Mouse (Mus musculus): ENCODE results near the gene Tnr.
A peak's percentile ranks its signal among the peaks of the same experiment; 100 is the strongest.
"Not testable (repeated sequence)": the region's sequence is repeated elsewhere in the genome, so short reads cannot be mapped to it uniquely, and the experiment has no call there.

Gene Tnr

DNA sequence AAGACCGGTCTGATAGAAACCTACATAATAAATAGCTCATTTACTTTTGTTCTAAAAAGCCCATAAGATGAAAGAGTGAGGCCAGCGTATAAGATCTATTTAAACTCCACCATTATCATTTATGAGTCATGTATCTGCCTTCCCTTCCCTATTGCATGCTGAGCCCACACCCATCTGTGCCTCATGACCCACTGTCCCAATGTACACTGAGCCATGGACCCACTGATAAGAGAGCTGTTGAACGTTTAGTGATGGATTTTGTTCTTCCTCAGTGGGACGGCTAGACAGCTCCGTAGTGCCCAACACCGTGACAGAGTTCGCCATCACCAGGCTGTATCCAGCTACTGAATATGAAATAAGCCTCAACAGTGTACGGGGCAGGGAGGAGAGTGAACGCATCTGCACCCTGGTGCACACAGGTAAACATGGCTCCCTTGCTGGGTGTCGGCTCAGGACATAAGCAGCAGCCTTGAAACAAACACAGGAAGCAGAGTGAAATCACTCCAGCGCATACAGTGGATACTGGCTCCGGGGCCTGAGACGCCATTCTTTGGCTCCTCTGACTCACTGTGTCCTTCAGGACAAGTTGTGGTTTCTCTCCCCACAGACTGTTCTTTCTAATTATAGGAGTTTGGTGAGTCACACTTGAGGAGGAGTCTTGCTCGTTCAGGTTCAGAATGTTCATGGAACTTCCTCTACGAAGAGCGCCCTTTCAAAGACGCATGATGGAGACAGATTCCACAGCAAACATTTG is 365.6 kb downstream of the Tnr start:
- no peak for DNase-seq

- no peak for DNase-seq
Observed at GRCm38 (mm10) chr1:159890524-159890923, 367.0 kb downstream of the Tnr start.

DNA sequence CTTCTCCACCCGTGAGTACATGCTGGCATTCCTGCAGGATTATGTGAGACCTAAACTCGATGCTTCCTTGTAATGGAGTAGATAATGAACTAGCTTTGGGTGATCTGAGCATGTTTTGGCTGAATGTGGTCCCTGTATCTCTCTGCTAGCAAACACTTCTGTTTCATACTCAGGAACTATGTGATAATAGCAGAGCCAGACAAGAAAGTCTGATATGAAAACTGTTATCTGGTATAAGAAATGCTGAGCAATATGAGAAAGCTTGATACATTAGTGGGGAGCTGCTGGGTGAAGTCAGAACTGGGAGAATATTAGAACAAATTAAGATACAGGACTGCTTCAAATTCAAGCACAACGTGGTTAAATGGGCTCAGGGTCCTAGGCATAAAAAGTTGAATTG is 371.5 kb downstream of the Tnr start:
- no peak for DNase-seq

DNA sequence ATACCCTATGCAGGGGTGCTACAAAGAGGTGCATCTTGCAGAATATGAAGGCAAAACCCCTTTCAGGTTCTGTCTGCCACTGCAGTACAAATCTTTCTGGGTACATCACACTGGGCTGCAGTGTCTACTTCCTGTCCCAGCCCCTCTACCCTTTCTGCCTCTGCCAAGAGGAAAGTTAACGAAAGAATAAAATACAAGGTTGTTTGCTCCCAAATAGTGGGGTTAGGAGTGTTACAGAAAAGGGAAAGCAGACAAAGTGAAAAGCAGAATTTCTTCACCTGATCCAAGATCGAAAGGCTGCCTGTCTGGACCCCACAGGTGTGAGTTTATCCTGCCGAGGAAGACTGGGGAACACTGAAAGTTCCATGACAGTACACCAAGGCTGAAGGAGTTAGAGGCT is 376.4 kb downstream of the Tnr start:
- DNase-seq = no peak

GRCm38 (mm10) chr1:159900639-159901038 is 377.1 kb downstream of the Tnr start:
- DNase-seq = no peak

DNA sequence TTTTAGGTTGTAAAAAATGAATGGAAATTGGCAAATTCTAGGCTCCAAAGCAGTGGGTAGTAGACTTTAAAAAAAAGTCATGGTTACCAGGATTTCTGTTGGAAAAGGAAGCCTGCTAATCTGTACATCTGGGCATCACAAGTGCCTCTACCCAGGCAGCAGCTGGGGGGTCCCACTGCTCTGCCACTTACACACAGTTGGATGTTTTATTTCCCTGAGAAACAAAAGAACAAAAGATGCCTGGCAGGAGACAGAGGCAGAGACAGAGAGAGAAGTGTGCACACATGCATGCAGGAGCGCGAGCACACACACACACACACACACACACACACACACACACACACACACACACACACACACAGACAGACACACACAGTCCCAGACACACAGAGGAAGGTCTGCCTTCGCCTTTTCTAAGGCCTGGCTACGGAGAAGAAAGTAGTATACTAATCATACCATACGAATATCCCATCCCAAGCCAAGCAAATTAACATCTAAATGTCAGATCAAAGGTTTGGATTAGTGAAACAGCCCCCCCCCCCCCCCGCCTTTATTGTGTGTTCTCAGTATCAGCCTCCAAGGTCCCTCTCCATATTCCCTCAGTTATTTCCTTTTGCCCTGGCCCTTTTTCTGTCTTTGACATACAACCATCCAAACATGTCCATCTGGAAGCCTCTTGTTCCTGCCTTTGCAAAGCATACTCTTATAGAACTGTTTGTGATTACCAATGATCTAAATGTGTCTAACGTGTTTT is 378.0 kb downstream of the Tnr start:
- DNase-seq = no peak

DNA sequence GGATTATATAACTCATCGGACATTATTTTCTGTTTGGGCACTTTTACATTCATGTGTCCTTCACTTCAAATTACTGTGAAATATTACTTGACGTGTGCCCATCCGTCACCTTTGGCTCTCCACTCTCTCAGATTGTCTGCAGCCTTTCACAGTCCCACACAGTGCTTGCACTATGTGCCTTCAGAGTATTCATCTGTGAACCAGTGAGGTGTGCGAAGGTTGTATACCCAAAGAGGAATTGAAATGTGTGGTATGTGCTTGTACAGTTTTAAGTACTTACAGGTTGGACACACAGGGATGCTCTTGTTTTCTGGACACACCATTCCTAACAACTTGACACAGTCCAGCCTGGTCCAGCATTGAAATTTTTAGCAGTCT is 378.5 kb downstream of the Tnr start:
- no peak for DNase-seq

DNA sequence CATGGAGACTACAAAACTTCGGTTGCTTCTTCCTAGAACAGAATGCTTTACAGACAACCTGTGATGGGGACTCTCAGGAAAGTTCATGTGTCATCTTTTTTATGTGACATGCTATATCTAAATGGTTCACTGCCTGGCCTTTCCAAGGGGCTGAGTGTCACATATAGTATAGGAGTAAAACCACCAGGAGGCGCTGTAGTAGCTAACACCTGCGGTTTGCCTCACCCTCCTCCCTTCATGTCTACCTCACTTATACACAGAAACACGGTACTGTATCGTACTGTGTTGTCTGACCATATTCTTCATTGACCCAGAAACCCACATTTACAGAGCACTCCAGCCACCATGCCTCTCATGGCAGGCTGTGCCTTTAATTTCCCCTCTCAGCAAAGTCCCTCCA is 387.4 kb downstream of the Tnr start:
- DNase-seq = peak; percentile 56

GRCm38 (mm10) chr1:159914726-159915125 is 391.2 kb downstream of the Tnr start:
- no peak for DNase-seq

DNA sequence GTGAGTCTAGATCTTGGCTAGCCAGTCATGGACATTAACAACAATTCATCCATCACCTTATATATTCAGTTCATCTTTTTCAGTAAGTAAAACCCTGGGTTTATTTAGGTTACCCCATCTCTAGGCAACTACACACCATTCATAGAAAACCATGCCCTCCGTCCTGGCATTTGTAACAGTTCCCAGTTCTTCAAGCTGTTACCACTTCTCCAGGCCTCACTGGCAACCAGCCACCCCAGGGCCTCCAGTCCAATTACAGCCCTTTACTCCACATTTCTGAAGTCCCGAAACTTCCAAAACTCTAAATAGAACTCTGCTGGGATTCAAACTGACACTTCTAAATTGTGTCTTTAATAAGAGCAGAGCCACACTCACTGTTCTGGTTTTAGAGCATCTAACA is 397.0 kb downstream of the Tnr start:
- no peak for DNase-seq

DNA sequence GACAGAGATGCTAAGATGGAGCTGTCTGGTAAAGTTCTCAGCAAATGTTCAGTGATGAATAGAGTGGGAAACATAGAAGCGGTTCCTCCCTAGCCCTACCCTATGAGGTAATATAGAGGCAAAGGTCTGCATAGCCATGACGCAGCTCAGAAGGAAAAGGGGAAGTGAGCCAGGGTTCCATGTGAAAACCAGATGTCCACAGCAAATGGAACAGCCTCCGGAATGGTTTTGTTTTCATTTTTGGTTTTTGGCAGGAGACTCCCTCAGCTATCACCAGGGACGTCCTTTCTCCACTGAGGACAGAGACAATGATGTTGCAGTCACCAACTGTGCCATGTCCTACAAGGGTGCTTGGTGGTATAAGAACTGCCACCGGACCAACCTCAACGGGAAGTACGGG is 399.4 kb downstream of the Tnr start:
- peak; percentile 33 for DNase-seq

DNA sequence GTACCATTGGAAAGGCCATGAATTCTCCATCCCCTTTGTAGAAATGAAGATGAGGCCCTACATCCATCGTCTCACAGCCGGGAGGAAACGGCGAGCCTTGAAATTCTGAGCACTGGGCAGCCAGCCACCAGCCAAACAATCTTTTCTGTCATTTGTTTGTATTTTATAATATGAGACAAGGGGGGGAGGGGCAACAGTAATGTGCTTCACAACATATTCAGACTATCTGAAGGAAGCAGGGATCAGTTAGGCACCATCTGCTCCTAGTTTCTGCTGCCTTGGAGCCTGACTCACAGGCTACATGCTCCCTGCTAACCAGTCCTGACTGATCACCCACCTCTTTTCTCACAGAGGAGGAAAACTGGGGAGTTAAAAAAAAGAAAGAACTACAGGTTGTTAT is 400.5 kb downstream of the Tnr start:
- peak; percentile 58 for DNase-seq

DNA sequence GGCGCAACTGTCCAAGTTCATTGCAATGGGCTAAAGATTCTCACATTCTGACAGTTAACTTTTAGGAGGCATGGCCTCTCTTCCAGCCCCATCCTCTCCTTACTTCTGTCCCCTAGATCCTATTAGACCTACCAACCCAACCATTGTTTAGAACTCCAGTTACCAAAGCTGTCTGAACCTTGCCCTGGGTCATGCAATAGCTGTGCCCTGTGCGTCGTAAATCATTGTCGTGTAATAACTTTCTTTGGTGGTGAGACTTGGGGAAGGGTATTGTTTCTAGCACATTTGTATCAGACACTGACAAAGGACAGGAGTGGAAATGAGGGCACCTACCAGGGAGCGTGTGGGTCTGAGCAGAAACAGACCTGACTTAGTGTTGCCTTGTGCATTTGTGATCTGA is 401.1 kb downstream of the Tnr start:
- no peak for DNase-seq

- peak; percentile 63 for DNase-seq
Observed at GRCm38 (mm10) chr1:159928681-159929335, 405.2 kb downstream of the Tnr start.

DNA sequence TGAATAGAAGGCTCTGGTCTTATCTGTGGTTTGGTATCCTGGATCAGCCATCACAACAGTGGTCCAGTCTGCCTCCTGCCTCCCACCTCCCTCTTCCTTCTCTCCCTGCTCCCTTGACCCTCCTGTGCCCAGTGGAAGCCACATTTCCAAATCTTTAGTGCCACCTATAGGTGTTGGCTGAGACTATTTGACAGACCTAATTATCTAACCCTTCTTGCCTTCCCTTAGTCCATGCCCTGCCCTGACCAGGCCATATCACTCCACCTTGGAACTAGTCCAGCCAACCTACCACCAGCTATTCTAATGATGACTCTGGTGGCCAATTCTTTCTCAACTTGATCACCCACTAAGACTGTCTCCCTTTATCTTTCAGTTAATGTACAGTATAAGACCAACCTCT is 408.5 kb downstream of the Tnr start:
- no peak for DNase-seq

DNA sequence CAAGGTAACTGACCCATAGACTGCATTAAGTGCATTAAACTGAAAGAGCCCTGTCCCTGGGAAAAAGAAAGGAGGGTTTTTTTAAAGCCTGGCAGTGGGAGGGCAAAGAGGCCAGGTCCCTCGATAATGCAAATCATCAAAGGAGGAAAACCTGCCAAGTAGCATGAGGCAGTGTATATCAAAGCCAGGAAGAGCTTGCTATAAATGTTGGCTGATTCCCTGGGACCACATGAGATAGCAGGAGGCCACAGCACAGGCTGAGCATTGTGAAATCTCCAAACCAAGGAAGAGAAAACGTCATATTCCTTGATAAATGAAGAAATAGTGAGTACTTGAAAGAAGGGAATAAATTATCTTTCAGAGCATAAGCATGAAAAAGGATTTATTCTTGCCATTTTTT is 409.0 kb downstream of the Tnr start:
- no peak for DNase-seq

DNA sequence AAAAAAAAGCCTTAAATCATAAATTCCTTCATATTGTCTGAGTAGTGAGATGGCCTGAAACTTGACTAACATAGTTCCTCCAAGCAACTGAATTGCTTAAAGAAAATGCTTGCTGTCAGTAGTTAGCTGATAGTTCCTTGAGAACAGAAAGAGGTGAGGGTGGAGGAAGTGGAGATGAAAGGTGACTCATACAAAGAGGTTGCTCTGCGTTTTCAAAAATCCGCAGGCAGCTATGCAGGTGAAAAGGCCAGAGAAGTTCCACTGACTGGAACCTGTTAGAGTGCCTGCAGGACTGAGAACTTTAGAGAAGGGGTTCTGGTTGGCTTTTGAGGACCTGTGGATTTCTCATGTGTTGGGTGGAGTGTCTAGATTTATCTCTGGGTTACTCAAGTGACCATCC is 414.9 kb downstream of the Tnr start:
- DNase-seq = no peak

GRCm38 (mm10) chr1:159939335-159939734 is 415.8 kb downstream of the Tnr start:
- DNase-seq = no peak

GRCm38 (mm10) chr1:159953526-159953925 is 430.0 kb downstream of the Tnr start:
- no peak for DNase-seq

DNA sequence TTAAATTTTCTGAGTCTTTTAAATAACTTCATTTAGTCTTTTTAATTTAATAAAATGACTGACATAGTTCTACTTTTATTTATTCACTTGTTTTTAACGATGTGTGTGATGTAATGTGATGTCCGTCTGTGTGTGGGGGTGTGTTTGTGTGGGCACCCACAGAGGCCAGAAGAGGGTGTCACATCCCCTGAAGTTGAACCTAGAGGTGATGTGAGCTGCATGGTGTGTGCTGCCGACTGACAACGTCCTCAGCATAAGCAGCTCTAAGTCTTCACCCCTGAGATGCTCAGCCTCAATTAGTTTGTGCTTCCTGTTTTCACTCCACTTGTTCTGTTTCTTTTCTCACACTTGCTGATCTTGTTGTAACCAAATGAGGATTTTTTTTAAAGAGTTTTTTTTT is 439.8 kb downstream of the Tnr start:
- no peak for DNase-seq

DNA sequence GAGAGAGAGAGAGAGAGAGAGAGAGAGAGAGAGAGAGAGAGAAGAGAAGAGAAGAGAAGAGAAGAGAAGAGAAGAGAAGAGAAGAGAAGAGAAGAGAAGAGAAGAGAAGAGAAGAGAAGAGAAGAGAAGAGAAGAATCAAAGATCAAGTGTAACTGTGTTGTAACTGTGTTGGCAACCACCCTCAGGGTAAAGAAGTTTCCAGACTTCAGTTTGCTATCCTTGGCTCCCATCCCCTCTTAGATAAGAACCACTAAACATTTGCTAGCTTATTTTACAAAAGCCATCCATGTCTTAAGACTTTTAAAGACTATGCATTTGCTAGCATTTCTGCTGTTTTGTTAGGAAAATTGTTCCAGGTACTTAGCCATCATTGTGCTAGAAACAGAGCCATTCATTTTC is 442.7 kb downstream of the Tnr start:
- DNase-seq = not testable (repeated sequence)

DNA sequence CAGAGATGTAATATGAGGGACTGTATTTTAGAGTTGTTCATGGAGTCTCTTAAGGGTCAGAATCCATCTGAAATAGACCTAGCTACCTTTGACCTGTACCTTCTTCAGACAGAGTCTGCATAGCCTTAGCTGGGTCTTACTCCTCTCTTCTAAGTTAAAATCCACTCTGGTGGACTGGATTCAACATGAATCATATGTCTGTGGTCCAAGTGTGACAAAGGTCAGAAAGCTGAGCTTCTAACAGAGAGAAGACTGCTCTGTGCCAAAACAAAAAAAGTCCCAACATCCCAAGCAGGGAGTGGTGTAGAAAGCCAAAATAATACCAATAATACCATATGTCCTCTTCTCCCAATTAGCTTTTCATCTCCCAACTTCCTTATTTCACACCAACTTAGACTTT is 444.8 kb downstream of the Tnr start:
- DNase-seq = no peak

DNA sequence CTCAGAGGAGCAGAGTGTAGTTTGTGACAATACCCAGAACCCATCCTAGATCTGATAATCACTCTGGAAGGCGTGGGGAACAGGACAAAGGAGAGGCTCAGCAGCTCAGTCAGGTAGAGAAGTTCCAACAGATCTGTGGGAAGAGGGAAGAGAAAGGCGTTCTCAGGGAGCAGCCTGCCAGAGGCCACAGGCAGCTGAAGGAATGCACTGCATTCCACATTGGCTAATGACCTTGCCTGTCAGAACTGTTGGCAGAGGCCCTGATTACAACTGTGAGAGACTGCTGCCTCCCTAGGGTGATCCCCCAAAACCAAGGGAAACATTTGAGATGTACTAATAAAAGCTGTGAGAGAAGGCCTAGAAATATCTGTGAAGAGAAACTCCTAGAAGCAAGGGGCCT is 454.2 kb downstream of the Tnr start:
- peak; percentile 39 for DNase-seq

DNA sequence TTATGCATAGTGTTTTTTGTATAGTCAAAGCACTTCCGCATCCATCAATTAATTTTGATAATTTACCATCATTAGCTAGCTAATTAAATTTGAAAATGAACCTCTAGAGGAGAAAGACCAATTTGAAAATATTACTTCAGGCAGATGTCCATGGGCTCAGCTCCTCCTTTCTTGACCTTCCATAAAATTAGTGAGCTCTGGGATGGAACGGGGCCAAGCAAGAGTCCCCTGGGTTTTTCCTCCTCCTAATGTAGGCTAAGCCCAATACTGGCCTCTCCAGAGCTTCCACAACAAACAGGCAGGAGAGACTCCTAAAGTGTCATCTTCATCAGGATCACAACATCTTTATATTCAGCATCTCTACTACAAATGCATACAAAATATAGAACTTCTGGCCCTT is 455.5 kb downstream of the Tnr start:
- DNase-seq = peak; percentile 73
